Mouse (Mus musculus): ENCODE measurements around the gene Irs2.

- no peak for TF ChIP-seq POLR2A (IDR thresholded peaks at IDR 0.05; ENCODE audit: low read depth, low read length)
- TF ChIP-seq CTCF (IDR thresholded peaks at IDR 0.05; ENCODE audit: borderline replicate concordance, insufficient read depth, low read length), result no peak
Measured at GRCm38 (mm10) chr8:11003253-11003652, 5.0 kb downstream of the Irs2 start.

Data from embryonic fibroblast, embryonic 13.5 days (primary cell).